Mouse (Mus musculus) midbrain, embryonic 14.5 days (tissue): ENCODE data around the gene Gm17545. TPM values are rescaled to one million over a fixed set of nuclear protein-coding genes. Genes with fewer than 3 reads are reported as not detected.
"Not testable (repeated sequence)": the region's sequence is repeated elsewhere in the genome, so short reads cannot be mapped to it uniquely, and the experiment has no call there.

Experiments used
- ATAC-seq: fragments of 200-750 bp; cut with Nextera tagmentation; 2 replicates; pipeline ENCODE4 v1.8.0; 2017; ENCODE audit warnings: moderate number of reproducible peaks, moderate library complexity; ENCODE audit not compliant: low FRiP score, low TSS enrichment
- DNase-seq: peaks from one replicate; pipeline ENCODE4 v3.0.0-alpha.2; 2015
- H3K27ac ChIP-seq: fragments of 300-500 bp; sonication (generic); replicated peaks from 2 replicates; pipeline ENCODE4 v1.5.1; 2014; ENCODE audit warnings: mild to moderate bottlenecking, low read depth, low read length, moderate library complexity
- H3K27me3 ChIP-seq: fragments of 300-500 bp; sonication (generic); 2 replicates; pipeline ENCODE4 v1.6.1; 2014; ENCODE audit warnings: low read length, control low read depth, mixed read lengths; ENCODE audit not compliant: control insufficient read depth, insufficient read depth
- H3K36me3 ChIP-seq: fragments of 300-500 bp; sonication (generic); 2 replicates; pipeline ENCODE4 v1.6.1; 2014; ENCODE audit warnings: low read length, control low read depth; ENCODE audit not compliant: control insufficient read depth, insufficient read depth
- H3K4me1 ChIP-seq: fragments of 300-500 bp; sonication (generic); 2 replicates; pipeline ENCODE4 v1.6.1; 2014; ENCODE audit warnings: mild to moderate bottlenecking, antibody characterized with exemption, low read length, control low read depth; ENCODE audit not compliant: control insufficient read depth, insufficient read depth
- H3K4me2 ChIP-seq: fragments of 300-500 bp; sonication (generic); 2 replicates; pipeline ENCODE4 v1.6.1; 2014; ENCODE audit warnings: mild to moderate bottlenecking, low read length, moderate library complexity
- H3K4me3 ChIP-seq: fragments of 300-500 bp; sonication (generic); replicated peaks from 2 replicates; pipeline ENCODE4 v1.5.1; 2014; ENCODE audit warnings: low read depth, low read length
- H3K9ac ChIP-seq: fragments of 300-500 bp; sonication (generic); replicated peaks from 2 replicates; pipeline ENCODE4 v1.6.1; 2014; ENCODE audit warnings: mild to moderate bottlenecking, low read length, moderate library complexity
- H3K9me3 ChIP-seq: fragments of 300-500 bp; sonication (generic); 2 replicates; pipeline ENCODE4 v1.6.1; 2016; ENCODE audit warnings: low read length, control low read depth, mixed read lengths; ENCODE audit not compliant: control insufficient read depth
- WGBS: fragments of 180-500 bp; shearing (Covaris S2); extraction: QIAGEN DNeasy Blood & Tissue Kit; methylation state at CpG from one replicate; pipeline ENCODE4 v1.1.7; 2014; 5-methylcytosine and 5-hydroxymethylcytosine counted together
- polyA plus RNA-seq: library from polyadenylated mRNA; unstranded; fragments of >200 nt; fragmentation: Nextera tagmentation; extraction: Ambion mirVana; gene quantifications from 2 replicates; pipeline ENCODE4 v1.2.1, GENCODE M21; 2014

Gm17545 gene
- not detected in 2 replicates for polyA plus RNA-seq

DNA sequence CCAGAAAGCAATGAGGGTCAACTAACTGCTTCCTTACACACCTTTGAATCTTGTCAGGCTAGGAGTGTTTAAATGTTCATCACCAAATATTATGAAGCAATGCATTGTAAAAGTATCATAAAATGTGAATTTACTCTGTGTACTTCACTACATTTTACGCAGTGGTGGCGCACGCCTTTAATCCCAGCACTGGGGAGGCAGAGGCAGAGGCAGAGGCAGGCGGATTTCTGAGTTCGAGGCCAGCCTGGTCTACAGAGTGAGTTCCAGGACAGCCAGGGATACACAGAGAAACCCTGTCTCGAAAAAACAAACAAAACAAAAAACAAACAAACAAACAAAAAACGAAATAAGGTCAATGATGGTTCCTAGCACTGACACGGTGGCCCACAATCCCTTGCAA is at the start of gene Gm17545:
TSS of gene Gm17545 (plus strand) at position 301 of the 400 bp plus-strand sequence.
- not testable (repeated sequence) for H3K9ac ChIP-seq, H3K9me3 ChIP-seq, ATAC-seq, DNase-seq, H3K4me3 ChIP-seq, H3K27ac ChIP-seq, H3K27me3 ChIP-seq, H3K4me1 ChIP-seq, H3K4me2 ChIP-seq
- 96% methylated on average over 8 of the region's 8 CpGs for WGBS
- peaks cover 91% of the 10 kb centered on the region for H3K36me3 ChIP-seq

DNA sequence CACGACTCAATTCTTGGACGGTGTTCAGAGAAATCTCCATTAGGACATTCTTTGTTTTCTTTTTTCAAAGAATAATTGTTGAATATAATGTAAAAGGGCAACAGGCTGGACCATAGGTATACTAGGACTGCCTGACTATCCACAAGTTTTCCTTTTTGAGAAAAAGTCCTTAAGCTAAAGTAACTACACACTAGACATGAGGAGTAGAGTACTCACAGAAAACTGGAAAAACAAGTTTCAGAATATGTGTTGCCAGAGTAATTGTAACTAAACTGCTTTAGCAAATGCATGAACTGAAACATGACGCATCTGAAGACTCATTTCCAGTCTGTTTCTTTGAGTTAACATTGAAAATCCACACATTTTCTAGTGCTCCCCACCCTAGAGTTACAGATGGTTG is 48.7 kb upstream of the Gm17545 start:
- no peak overlapping the region for H3K9ac ChIP-seq

DNA sequence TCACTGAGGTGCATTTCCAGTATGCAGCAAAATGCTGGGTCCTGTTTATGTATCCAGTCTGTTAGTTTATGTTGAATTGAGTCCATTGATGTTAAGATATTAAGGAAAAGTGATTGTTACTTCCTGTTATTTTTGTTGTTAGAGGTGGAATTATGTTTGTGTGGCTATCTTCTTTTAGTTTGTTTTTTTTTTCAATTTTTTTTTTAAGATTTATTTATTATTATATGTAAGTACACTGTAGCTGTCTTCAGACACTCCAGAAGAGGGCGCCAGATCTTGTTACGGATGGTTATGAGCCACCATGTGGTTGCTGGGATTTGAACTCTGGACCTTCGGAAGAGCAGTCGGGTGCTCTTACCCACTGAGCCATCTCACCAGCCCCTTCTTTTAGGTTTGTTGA is 46.5 kb upstream of the Gm17545 start:
- H3K9ac ChIP-seq, H3K4me2 ChIP-seq, H3K36me3 ChIP-seq, H3K27me3 ChIP-seq, DNase-seq, H3K4me1 ChIP-seq, H3K4me3 ChIP-seq, ATAC-seq, H3K27ac ChIP-seq, H3K9me3 ChIP-seq: not testable (repeated sequence)
- 80% methylated on average over 3 of the region's 4 CpGs for WGBS

More for the DNA sequence above, 48.7 kb upstream of the Gm17545 start:
- H3K4me1 ChIP-seq = no peaks in the 10 kb centered on the region
- no peaks in the 10 kb centered on the region for H3K27me3 ChIP-seq
- H3K36me3 ChIP-seq = no peaks in the 10 kb centered on the region
- H3K27ac ChIP-seq = no peak overlapping the region
- no peak overlapping the region for H3K4me3 ChIP-seq
- H3K4me2 ChIP-seq = no peak overlapping the region
- ATAC-seq (no peak), DNase-seq (no peak)
- 89% methylated on average over 3 of the region's 3 CpGs for WGBS
- H3K9me3 ChIP-seq = no peaks in the 10 kb centered on the region

DNA sequence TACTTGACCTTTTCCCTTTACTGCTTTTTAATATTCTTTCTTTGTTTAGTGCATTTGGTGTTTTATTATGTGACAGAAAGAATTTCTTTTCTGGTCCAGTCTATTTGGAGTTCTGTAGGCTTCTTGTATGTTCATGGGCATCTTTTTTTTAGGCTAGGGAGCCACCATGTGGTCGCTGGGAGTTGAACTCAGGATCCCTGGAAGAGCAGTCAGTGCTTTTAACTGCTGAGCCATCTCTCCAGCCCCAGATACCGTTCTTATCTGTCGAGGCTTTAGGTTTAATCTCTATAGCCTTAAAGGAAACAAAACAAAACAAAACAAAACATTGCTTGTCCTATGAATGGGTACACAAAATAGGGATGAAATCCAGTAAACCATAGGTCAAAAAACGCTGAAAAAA is 45.7 kb upstream of the Gm17545 start:
- ATAC-seq, H3K36me3 ChIP-seq, H3K4me1 ChIP-seq, H3K9ac ChIP-seq, H3K27ac ChIP-seq, H3K27me3 ChIP-seq, H3K9me3 ChIP-seq, H3K4me2 ChIP-seq, H3K4me3 ChIP-seq: not testable (repeated sequence)
- DNase-seq = peak; percentile 30
- 27% methylated on average over 4 of the region's 4 CpGs for WGBS

DNA sequence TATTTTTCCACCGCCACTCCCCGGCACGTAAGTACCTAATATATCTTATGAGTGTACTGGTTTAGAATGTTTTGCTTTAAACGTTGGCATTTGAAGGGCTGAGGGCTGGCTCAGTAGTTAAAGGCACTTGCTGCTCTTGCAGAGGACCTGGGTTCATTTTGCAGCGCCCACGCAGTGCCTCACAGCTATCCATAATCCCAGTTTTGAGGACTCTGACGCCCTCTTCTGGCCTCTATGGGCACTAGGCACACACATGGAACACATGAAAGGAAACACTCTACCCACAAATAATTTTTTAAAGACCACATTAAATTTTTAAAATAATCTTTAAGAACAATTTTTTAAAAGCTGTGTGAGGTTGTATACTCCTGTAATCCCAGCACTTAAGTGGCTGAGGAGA is 44.6 kb upstream of the Gm17545 start:
- H3K27ac ChIP-seq = no peak overlapping the region
- WGBS = 74% methylated on average over 7 of the region's 7 CpGs
- no peak overlapping the region for H3K4me3 ChIP-seq
- no peak overlapping the region for H3K4me2 ChIP-seq
- H3K4me1 ChIP-seq = no peaks in the 10 kb centered on the region
- no peaks in the 10 kb centered on the region for H3K9me3 ChIP-seq
- no peak for DNase-seq
- H3K36me3 ChIP-seq = no peaks in the 10 kb centered on the region
- no peak overlapping the region for H3K9ac ChIP-seq
- no peaks in the 10 kb centered on the region for H3K27me3 ChIP-seq
- no peak for ATAC-seq

- DNase-seq (peak; percentile 98), ATAC-seq (peak; percentile 99)
- Histone ChIP-seq H3K4me3 (peak within 1 kb of the TSS; percentile 61), H3K27me3 (no peaks in the 10 kb centered on the region), H3K4me1 (no peaks in the 10 kb centered on the region), H3K9me3 (no peaks in the 10 kb centered on the region), H3K9ac (peak within 1 kb of the TSS; percentile 67), H3K36me3 (no peaks in the 10 kb centered on the region), H3K4me2 (peak within 1 kb of the TSS; percentile 55), H3K27ac (peak within 1 kb of the TSS; percentile 77)
- under 1% methylated on average over 43 of the region's 43 CpGs for WGBS
These were observed 42.9 kb upstream of the Gm17545 start, which contains the start of gene 9530077C05Rik for GRCm38 (mm10) chr9:22411002-22411857. 9530077C05Rik (plus strand) TSS chr9:22411513.

DNA sequence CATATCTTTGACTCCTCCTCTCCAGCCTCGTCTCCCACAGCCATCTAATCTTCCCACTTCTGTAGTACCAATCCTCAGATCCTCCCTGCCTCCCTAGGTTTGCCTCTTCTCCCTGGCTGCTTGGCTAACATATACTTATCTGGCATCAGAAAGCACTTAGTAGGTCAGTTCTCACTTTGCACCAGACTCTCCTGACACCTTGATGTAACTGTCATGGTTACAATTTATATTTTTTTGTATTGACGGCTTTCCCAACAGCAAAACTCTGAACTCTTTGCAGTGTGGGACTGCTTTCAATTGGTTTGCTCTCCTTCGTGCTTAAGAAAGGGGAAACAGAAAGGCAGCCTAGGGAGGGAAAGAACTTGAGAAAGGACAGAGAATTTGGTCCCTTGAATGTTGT is 37.9 kb upstream of the Gm17545 start:
- Histone ChIP-seq H3K9ac (no peak overlapping the region), H3K27me3 (no peaks in the 10 kb centered on the region), H3K4me2 (no peak overlapping the region), H3K4me1 (no peaks in the 10 kb centered on the region), H3K4me3 (no peak overlapping the region), H3K27ac (no peak overlapping the region), H3K9me3 (no peaks in the 10 kb centered on the region), H3K36me3 (no peaks in the 10 kb centered on the region)
- WGBS = 86% methylated on average over 3 of the region's 3 CpGs
- ATAC-seq (no peak), DNase-seq (no peak)

- 65% methylated on average over 6 of the region's 6 CpGs for WGBS
- Histone ChIP-seq H3K4me2 (no peak overlapping the region), H3K27ac (no peak overlapping the region), H3K36me3 (no peaks in the 10 kb centered on the region), H3K4me1 (no peaks in the 10 kb centered on the region), H3K27me3 (no peaks in the 10 kb centered on the region), H3K9ac (no peak overlapping the region), H3K9me3 (no peaks in the 10 kb centered on the region), H3K4me3 (no peak overlapping the region)
- DNase-seq = no peak
- ATAC-seq = no peak
These were observed 36.5 kb upstream of the Gm17545 start for GRCm38 (mm10) chr9:22417547-22417946.

GRCm38 (mm10) chr9:22419877-22420276 is 34.2 kb upstream of the Gm17545 start:
- Histone ChIP-seq H3K4me3 (no peak overlapping the region), H3K4me2 (no peak overlapping the region), H3K27ac (no peak overlapping the region), H3K9ac (no peak overlapping the region), H3K27me3 (no peaks in the 10 kb centered on the region), H3K36me3 (no peaks in the 10 kb centered on the region), H3K9me3 (no peaks in the 10 kb centered on the region), H3K4me1 (no peaks in the 10 kb centered on the region)
- ATAC-seq = no peak
- DNase-seq = no peak
- 68% methylated on average over 3 of the region's 3 CpGs for WGBS
